Mouse (Mus musculus) G1E (cell line): Measurements from ENCODE around the gene Mllt10.

Experiments
- CTCF ChIP-seq: IDR thresholded peaks from 2 replicates; pipeline ENCODE4 v1.5.1; 2012; ENCODE audit warnings: low read depth, low read length, inconsistent platforms, mixed read lengths
- GATA1 ChIP-seq: IDR thresholded peaks from 2 replicates; pipeline ENCODE4 v1.6.1; 2012; ENCODE audit warnings: borderline replicate concordance, low read length, inconsistent platforms, mixed read lengths
- GATA2 ChIP-seq: IDR thresholded peaks from 2 replicates; pipeline ENCODE4 v1.6.1; 2012; ENCODE audit warnings: low read depth, low read length, inconsistent platforms, borderline replicate concordance
- TAL1 ChIP-seq: conservative IDR thresholded peaks from 2 replicates; pipeline ENCODE4 v1.6.1; 2012; ENCODE audit warnings: low read depth, low read length, inconsistent platforms, mixed read lengths

- no peak for TF ChIP-seq CTCF
- no peak for TF ChIP-seq TAL1
- no peak for TF ChIP-seq GATA1
- no peak for TF ChIP-seq GATA2
These were observed 194.2 kb downstream of the Mllt10 start for GRCm38 (mm10) chr2:18249224-18249623.
